Mouse (Mus musculus): ENCODE data around the gene B130006D01Rik.

DNA sequence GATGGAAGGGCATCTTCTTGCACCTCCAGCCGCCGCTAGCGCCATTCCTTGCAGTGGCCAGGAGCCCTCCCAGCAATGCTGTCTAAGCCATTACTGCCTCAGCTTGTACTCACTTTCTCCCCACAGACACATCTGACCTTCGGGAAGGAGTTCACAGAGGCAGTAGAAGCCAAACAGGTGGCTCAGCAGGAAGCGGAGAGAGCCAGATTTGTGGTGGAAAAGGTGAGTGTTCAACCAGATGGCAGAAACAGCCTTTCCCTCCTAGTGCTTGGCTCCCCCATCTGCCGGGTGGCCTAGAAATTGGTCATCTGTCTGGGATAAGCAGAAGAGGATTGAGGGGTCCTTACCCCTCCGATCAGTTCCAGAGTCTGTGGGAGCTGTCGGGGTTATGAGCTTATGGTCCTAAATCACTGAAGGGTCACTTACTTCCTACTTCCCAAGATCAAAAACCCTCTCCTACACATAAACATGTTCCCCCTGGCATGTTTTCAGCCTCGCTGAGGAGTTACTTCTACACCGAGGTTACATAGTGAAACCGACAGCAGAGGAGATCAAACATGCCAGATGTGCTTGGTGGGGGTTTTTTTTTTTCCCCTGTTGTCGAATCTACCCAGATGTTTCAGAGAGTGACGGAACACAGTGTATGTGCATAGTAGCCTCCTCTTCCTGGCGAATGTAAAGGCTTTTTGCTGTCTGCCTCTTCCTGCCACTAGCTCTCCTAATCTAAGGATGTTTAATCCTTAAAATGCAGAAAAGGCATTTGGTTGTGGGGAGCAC is 45.3 kb upstream of the B130006D01Rik start:
- no peak for TF ChIP-seq CTCF (IDR thresholded peaks at IDR 0.05)
- TF ChIP-seq POLR2A (IDR thresholded peaks at IDR 0.05; ENCODE audit: insufficient read depth, low read depth, low read length): no peak
- TF ChIP-seq EP300 (IDR thresholded peaks at IDR 0.05; ENCODE audit: insufficient read depth, low read depth, low read length): no peak
